8 mouse cellular contexts compared by ENCODE assay signal in the genomic region with DNA sequence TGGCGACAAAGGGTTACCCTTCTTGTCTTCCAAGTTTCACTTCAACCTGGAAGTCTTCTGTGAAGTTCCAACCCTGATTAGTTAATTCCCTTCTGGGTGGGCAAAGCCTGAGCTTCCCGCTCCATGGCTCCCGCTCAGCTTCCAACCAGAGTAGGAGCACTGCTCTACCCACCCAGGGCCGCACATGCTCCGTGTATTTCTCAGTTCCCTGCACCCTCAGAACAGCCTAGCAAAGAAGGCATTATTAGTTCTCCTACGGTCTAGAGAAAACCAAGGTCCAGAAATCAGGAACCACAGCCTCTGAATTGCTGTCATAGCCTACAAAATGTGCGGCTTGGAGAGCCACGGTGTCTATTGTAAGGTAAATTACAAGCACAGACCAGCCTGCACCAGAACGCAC. TPM values are rescaled to one million over a fixed set of nuclear protein-coding genes. Genes with fewer than 3 reads are reported as not detected.
DNase-seq lines count a peak whose midpoint lies in the region; ATAC-seq and TF ChIP-seq lines count a peak whose summit lies in the region.

No protein-coding gene starts in this region.

- peak overlapping the region; percentile 88 for H3K27ac ChIP-seq in heart, embryonic 10.5 days
- no peak overlapping the region for H3K27ac ChIP-seq in thymus, adult 2 months (ENCODE audit: control insufficient read depth, insufficient read depth, low read length)
- peak overlapping the region; percentile 81 for H3K27ac ChIP-seq in intestine, embryonic 15.5 days
- peak overlapping the region; percentile 97 for H3K27ac ChIP-seq in midbrain, postnatal 0 days (ENCODE audit: low read depth, low read length)

- peak overlapping the region; percentile 87 for H3K4me2 ChIP-seq in intestine, embryonic 15.5 days (replicated peaks)
- H3K4me2 ChIP-seq in midbrain, postnatal 0 days (ENCODE audit: low read depth, low read length, poor library complexity, severe bottlenecking): peak overlapping the region; percentile 75

- peaks cover 13% of the 10 kb centered on the region; the same call in 1 of the 2 replicates for H3K36me3 ChIP-seq in heart, embryonic 10.5 days
- 0 out of 2 replicates have a peak, but pooled peaks cover 2% of the 10 kb centered on the region for H3K36me3 ChIP-seq in thymus, adult 2 months (ENCODE audit: control insufficient read depth, insufficient read depth, low read length)
- no peaks in the 10 kb centered on the region for H3K36me3 ChIP-seq in intestine, embryonic 15.5 days
- H3K36me3 ChIP-seq in midbrain, postnatal 0 days (ENCODE audit: insufficient read depth, low read length): peaks cover 11% of the 10 kb centered on the region; the same call in 1 of the 2 replicates

- no peaks in the 10 kb centered on the region for H3K9me3 ChIP-seq in heart, embryonic 10.5 days
- H3K9me3 ChIP-seq in intestine, embryonic 15.5 days: no peaks in the 10 kb centered on the region
- no peaks in the 10 kb centered on the region for H3K9me3 ChIP-seq in midbrain, postnatal 0 days (ENCODE audit: low read length)

- no peak for TF ChIP-seq CTCF in thymus, adult 2 months (IDR thresholded peaks at IDR 0.05; ENCODE audit: borderline replicate concordance, control insufficient read depth, extremely low read depth, insufficient read depth, low read length, poor library complexity)
- TF ChIP-seq CTCF in midbrain, postnatal 0 days (IDR thresholded peaks at IDR 0.05): no peak

- peak overlapping the region; percentile 61 for H3K9ac ChIP-seq in intestine, embryonic 15.5 days
- H3K9ac ChIP-seq in midbrain, postnatal 0 days (replicated peaks; ENCODE audit: low read length, poor library complexity, severe bottlenecking): peak overlapping the region; percentile 82

- peak; percentile 68 for ATAC-seq in intestine, embryonic 15.5 days
- ATAC-seq in midbrain, postnatal 0 days (ENCODE audit: low FRiP score): peak; percentile 77
- no peak for ATAC-seq in CD4-positive, CD25-positive, alpha-beta regulatory T cell, adult 4 months

- no peaks in the 10 kb centered on the region for H3K27me3 ChIP-seq in heart, embryonic 10.5 days (ENCODE audit: insufficient read depth, poor library complexity, severe bottlenecking)
- no peaks in the 10 kb centered on the region for H3K27me3 ChIP-seq in thymus, adult 2 months (ENCODE audit: control insufficient read depth, insufficient read depth, low read length)
- H3K27me3 ChIP-seq in intestine, embryonic 15.5 days (replicated peaks): no peaks in the 10 kb centered on the region
- H3K27me3 ChIP-seq in midbrain, postnatal 0 days (ENCODE audit: insufficient read depth, low read length): no peaks in the 10 kb centered on the region

- H3K4me3 ChIP-seq in heart, embryonic 10.5 days: peak overlapping the region; percentile 78
- H3K4me3 ChIP-seq in thymus, adult 2 months (ENCODE audit: control insufficient read depth, insufficient read depth, low read length): peak overlapping the region; percentile 58
- H3K4me3 ChIP-seq in intestine, embryonic 15.5 days (replicated peaks): peak overlapping the region; percentile 58
- H3K4me3 ChIP-seq in midbrain, postnatal 0 days (ENCODE audit: low read depth, low read length): peak overlapping the region; percentile 64

- 6% methylated on average over 9 of the region's 9 CpGs for WGBS in heart, embryonic 10.5 days
- 38% methylated on average over 9 of the region's 9 CpGs for WGBS in thymus, adult 2 months
- 4% methylated on average over 9 of the region's 9 CpGs for WGBS in intestine, embryonic 15.5 days
- WGBS in midbrain, postnatal 0 days: 6% methylated on average over 9 of the region's 9 CpGs

- no peak for DNase-seq in heart, embryonic 10.5 days (ENCODE audit: low spot score)
- no peak for DNase-seq in heart, postnatal 36 days
- DNase-seq in thymus, adult 2 months: no peak
- DNase-seq in thymus, postnatal 14 days: no peak
- peak; percentile 58 for DNase-seq in midbrain, postnatal 0 days (ENCODE audit: low spot score)
- DNase-seq in c-Kit-positive CD71-positive TER-119-positive erythroid progenitor cells, embryonic 14.5 days (ENCODE audit: low spot score): no peak

- intact Hi-C loops in heart, postnatal 36 days (cut with DNase I): loop anchor here (5.0 kb wide), 1 partner anchor 108 kb away; no protein-coding TSS in a partner anchor

- no peak for TF ChIP-seq POLR2A in thymus, adult 2 months (IDR thresholded peaks at IDR 0.05; ENCODE audit: control insufficient read depth, extremely low read depth, insufficient read depth, low read length, poor library complexity)

- peaks cover 38% of the 10 kb centered on the region for H3K4me1 ChIP-seq in heart, embryonic 10.5 days
- peaks cover 13% of the 10 kb centered on the region for H3K4me1 ChIP-seq in thymus, adult 2 months (replicated peaks; ENCODE audit: control insufficient read depth, insufficient read depth, low read length)
- peaks cover 27% of the 10 kb centered on the region for H3K4me1 ChIP-seq in intestine, embryonic 15.5 days (replicated peaks)
- H3K4me1 ChIP-seq in midbrain, postnatal 0 days (ENCODE audit: insufficient read depth, low read length): peaks cover 15% of the 10 kb centered on the region

RNA-seq across cellular contexts. Expression of gene Gm10337, which starts 6.6 kb away (rescaled TPM):
- polyA plus RNA-seq in heart, embryonic 10.5 days (2016; fragmentation: Nextera tagmentation; extraction: Ambion mirVana): not detected in 2 replicates
- not detected for total RNA-seq in heart, postnatal 36 days (2021)
- not detected in 2 replicates for polyA plus RNA-seq in thymus, adult 2 months (2012; rRNA removed)
- 5.4 TPM in 1 of 2 replicates, not detected in the other for polyA plus RNA-seq in intestine, embryonic 15.5 days (2015; fragmentation: Nextera tagmentation; extraction: Ambion mirVana)
- not detected in 2 replicates for total RNA-seq in midbrain, postnatal 0 days (2014; rRNA removed)
- 15.9 and 18.2 TPM in 2 replicates for polyA plus RNA-seq in midbrain, postnatal 0 days (2015; fragmentation: Nextera tagmentation; extraction: Ambion mirVana)
- not detected for polyA plus RNA-seq in CD4-positive, CD25-positive, alpha-beta regulatory T cell, adult 4 months (2017; shearing (Covaris generic))

RNA-seq across cellular contexts. Expression of gene Map3k12, which starts 6.8 kb away (rescaled TPM):
- polyA plus RNA-seq in heart, embryonic 10.5 days (2016; fragmentation: Nextera tagmentation; extraction: Ambion mirVana): 17.9 and 19.7 TPM in 2 replicates
- total RNA-seq in heart, postnatal 36 days (2021): 1 to 10 TPM; 3.5 to 3.6 TPM
- polyA plus RNA-seq in thymus, adult 2 months (2012; rRNA removed): 11.3 and 12.7 TPM in 2 replicates
- polyA plus RNA-seq in intestine, embryonic 15.5 days (2015; fragmentation: Nextera tagmentation; extraction: Ambion mirVana): 10.8 and 11.0 TPM in 2 replicates
- 73.3 and 82.1 TPM in 2 replicates for total RNA-seq in midbrain, postnatal 0 days (2014; rRNA removed)
- 49.7 and 50.1 TPM in 2 replicates for polyA plus RNA-seq in midbrain, postnatal 0 days (2015; fragmentation: Nextera tagmentation; extraction: Ambion mirVana)
- polyA plus RNA-seq in CD4-positive, CD25-positive, alpha-beta regulatory T cell, adult 4 months (2017; shearing (Covaris generic)): 1 to 10 TPM; 6.8 to 8.1 TPM

RNA-seq across cellular contexts. Expression of gene Tarbp2, which starts 7.9 kb away (rescaled TPM):
- polyA plus RNA-seq in heart, embryonic 10.5 days (2016; fragmentation: Nextera tagmentation; extraction: Ambion mirVana): 127 and 140 TPM in 2 replicates
- total RNA-seq in heart, postnatal 36 days (2021): 10 to 100 TPM; 45.5 to 48.2 TPM
- 133 and 166 TPM in 2 replicates for polyA plus RNA-seq in thymus, adult 2 months (2012; rRNA removed)
- polyA plus RNA-seq in intestine, embryonic 15.5 days (2015; fragmentation: Nextera tagmentation; extraction: Ambion mirVana): 94.1 and 101 TPM in 2 replicates
- 78.4 and 96.9 TPM in 2 replicates for total RNA-seq in midbrain, postnatal 0 days (2014; rRNA removed)
- polyA plus RNA-seq in midbrain, postnatal 0 days (2015; fragmentation: Nextera tagmentation; extraction: Ambion mirVana): 107 and 116 TPM in 2 replicates
- polyA plus RNA-seq in CD4-positive, CD25-positive, alpha-beta regulatory T cell, adult 4 months (2017; shearing (Covaris generic)): 10 to 100 TPM; 24.9 to 41.9 TPM

RNA-seq across cellular contexts. Expression of gene Npff, which starts 14.6 kb away (rescaled TPM):
- polyA plus RNA-seq in heart, embryonic 10.5 days (2016; fragmentation: Nextera tagmentation; extraction: Ambion mirVana): 0.88 and 0.99 TPM in 2 replicates
- 1 to 10 TPM in 1 of 2 experiments, under 1 TPM in 1; 0.89 to 1.4 TPM for total RNA-seq in heart, postnatal 36 days (2021)
- 10.8 and 11.7 TPM in 2 replicates for polyA plus RNA-seq in thymus, adult 2 months (2012; rRNA removed)
- polyA plus RNA-seq in intestine, embryonic 15.5 days (2015; fragmentation: Nextera tagmentation; extraction: Ambion mirVana): 1.3 and 1.6 TPM in 2 replicates
- 2.6 and 2.7 TPM in 2 replicates for total RNA-seq in midbrain, postnatal 0 days (2014; rRNA removed)
- 0.99 and 1.3 TPM in 2 replicates for polyA plus RNA-seq in midbrain, postnatal 0 days (2015; fragmentation: Nextera tagmentation; extraction: Ambion mirVana)
- 1 to 10 TPM; 4.6 to 5.5 TPM for polyA plus RNA-seq in CD4-positive, CD25-positive, alpha-beta regulatory T cell, adult 4 months (2017; shearing (Covaris generic))

RNA-seq across cellular contexts. Expression of gene Pcbp2, which starts 39.8 kb away (rescaled TPM):
- 143 and 183 TPM in 2 replicates for polyA plus RNA-seq in heart, embryonic 10.5 days (2016; fragmentation: Nextera tagmentation; extraction: Ambion mirVana)
- 100 to 1,000 TPM; 482 to 500 TPM for total RNA-seq in heart, postnatal 36 days (2021)
- polyA plus RNA-seq in thymus, adult 2 months (2012; rRNA removed): 846 and 935 TPM in 2 replicates
- polyA plus RNA-seq in intestine, embryonic 15.5 days (2015; fragmentation: Nextera tagmentation; extraction: Ambion mirVana): 178 and 182 TPM in 2 replicates
- 150 and 181 TPM in 2 replicates for total RNA-seq in midbrain, postnatal 0 days (2014; rRNA removed)
- polyA plus RNA-seq in midbrain, postnatal 0 days (2015; fragmentation: Nextera tagmentation; extraction: Ambion mirVana): 90.3 and 103 TPM in 2 replicates
- 100 to 1,000 TPM; 198 to 220 TPM for polyA plus RNA-seq in CD4-positive, CD25-positive, alpha-beta regulatory T cell, adult 4 months (2017; shearing (Covaris generic))
